Mouse (Mus musculus) myocyte (in vitro differentiated cells): ENCODE data around the gene Igsf3. TPM values are rescaled to one million over a fixed set of nuclear protein-coding genes. Genes with fewer than 3 reads are reported as not detected.

ENCODE experiments used
- H3K27me3 ChIP-seq: one replicate; pipeline ENCODE4 v1.6.1; 2011; ENCODE audit not compliant: control insufficient read depth, insufficient read depth, insufficient read length
- H3K36me3 ChIP-seq: one replicate; pipeline ENCODE4 v1.6.1; 2011; ENCODE audit not compliant: control insufficient read depth, insufficient read depth
- H3K4me2 ChIP-seq: one replicate; pipeline ENCODE4 v1.6.1; 2011; ENCODE audit warnings: low read depth, control low read depth
- H3K4me3 ChIP-seq: one replicate; pipeline ENCODE4 v1.5.1; 2011; ENCODE audit warnings: mild to moderate bottlenecking, control low read depth, moderate library complexity
- H3K79me2 ChIP-seq: one replicate; pipeline ENCODE4 v1.6.1; 2011; ENCODE audit not compliant: control insufficient read depth, insufficient read depth
- H3ac ChIP-seq: one replicate; pipeline ENCODE4 v1.6.1; 2011; ENCODE audit not compliant: control insufficient read depth, insufficient read length
- CEBPB ChIP-seq: IDR thresholded peaks from 2 replicates; pipeline ENCODE4 v1.6.1; 2011; ENCODE audit warnings: mild to moderate bottlenecking, moderate library complexity; ENCODE audit not compliant: poor library complexity, insufficient read depth, severe bottlenecking
- E2F4 ChIP-seq: IDR thresholded peaks from one replicate; pipeline ENCODE4 v1.6.1; 2011; ENCODE audit warnings: mild to moderate bottlenecking, control low read depth, moderate library complexity; ENCODE audit not compliant: insufficient read depth
- MAX ChIP-seq: IDR thresholded peaks from one replicate; pipeline ENCODE4 v1.6.1; 2011; ENCODE audit warnings: low read depth, mild to moderate bottlenecking, control low read depth
- MYOD1 ChIP-seq, 3 experiments: IDR thresholded peaks; one replicate each; pipeline ENCODE4 v1.6.1; 2011; ENCODE audit warnings: control low read depth in 2 of 3, low read depth in 2 of 3, mild to moderate bottlenecking in 2 of 3, moderate library complexity in 1 of 3; ENCODE audit not compliant: insufficient read length in 2 of 3, control insufficient read depth in 1 of 3
- MYOG ChIP-seq, 3 experiments: IDR thresholded peaks; one replicate each; pipeline ENCODE4 v1.6.1; 2011; ENCODE audit warnings: control low read depth in 2 of 3, low read depth in 2 of 3, mild to moderate bottlenecking in 2 of 3; ENCODE audit not compliant: insufficient read length in 2 of 3, control insufficient read depth in 1 of 3, insufficient read depth in 1 of 3
- POLR2A ChIP-seq: IDR thresholded peaks from one replicate; pipeline ENCODE4 v1.6.1; 2011; ENCODE audit warnings: low read depth, mild to moderate bottlenecking, control low read depth, moderate library complexity; ENCODE audit not compliant: insufficient read length
- POLR2AphosphoS2 ChIP-seq: IDR thresholded peaks from one replicate; pipeline ENCODE4 v1.6.1; 2011; ENCODE audit warnings: low read depth, control low read depth; ENCODE audit not compliant: insufficient read length
- REST ChIP-seq: IDR thresholded peaks from one replicate; pipeline ENCODE4 v1.6.1; 2011; ENCODE audit warnings: mild to moderate bottlenecking, control low read depth, moderate library complexity; ENCODE audit not compliant: insufficient read depth, insufficient read length
- SRF ChIP-seq: IDR thresholded peaks from one replicate; pipeline ENCODE4 v1.6.1; 2011; ENCODE audit warnings: low read depth; ENCODE audit not compliant: control insufficient read depth, insufficient read length
- TCF12 ChIP-seq: IDR thresholded peaks from one replicate; pipeline ENCODE4 v1.6.1; 2011; ENCODE audit warnings: mild to moderate bottlenecking, control low read depth; ENCODE audit not compliant: poor library complexity, insufficient read depth, severe bottlenecking
- TCF3 ChIP-seq: IDR thresholded peaks from one replicate; pipeline ENCODE4 v1.6.1; 2011; ENCODE audit warnings: low read depth, control low read depth; ENCODE audit not compliant: insufficient read length
- USF1 ChIP-seq: IDR thresholded peaks from one replicate; pipeline ENCODE4 v1.6.1; 2011; ENCODE audit warnings: low read depth, mild to moderate bottlenecking, control low read depth, moderate library complexity
- polyA plus RNA-seq: library from polyadenylated mRNA; unstranded; fragments of >200 nt; fragmentation: generic; extraction: Trizol; gene quantifications from one replicate; pipeline ENCODE4 v1.2.1, GENCODE M21; 2012; ENCODE audit warnings: missing spikeins

The Igsf3 gene
- polyA plus RNA-seq, 1 experiment, result 8.9 TPM

GRCm38 (mm10) chr3:101469675-101470074 is 92.8 kb downstream of the Igsf3 start:
- Histone ChIP-seq H3K79me2 (no peaks in the 10 kb centered on the region), H3K27me3 (peaks cover 5% of the 10 kb centered on the region), H3K4me2 (no peak overlapping the region), H3ac (no peak overlapping the region), H3K4me3 (no peak overlapping the region), H3K36me3 (no peaks in the 10 kb centered on the region)
- no peak for TF ChIP-seq MAX
- TF ChIP-seq MYOG (IDR thresholded peaks at IDR 0.05; ENCODE audit: control insufficient read depth in 1 of 3, insufficient read depth in 1 of 3, insufficient read length in 2 of 3, low read depth in 2 of 3), result no peak
- TF ChIP-seq REST, result no peak
- no peak for TF ChIP-seq MYOD1 (IDR thresholded peaks at IDR 0.05; ENCODE audit: control insufficient read depth in 1 of 3, insufficient read length in 2 of 3, low read depth in 2 of 3)
- TF ChIP-seq E2F4, result no peak
- no peak for TF ChIP-seq TCF3
- TF ChIP-seq USF1, result no peak
- TF ChIP-seq CEBPB, result no peak
- TF ChIP-seq POLR2AphosphoS2, result no peak
- no peak for TF ChIP-seq SRF
- no peak for TF ChIP-seq POLR2A

GRCm38 (mm10) chr3:101471881-101472280 is 95.0 kb downstream of the Igsf3 start:
- Histone ChIP-seq H3K27me3 (peaks cover 5% of the 10 kb centered on the region), H3K4me3 (no peak overlapping the region), H3K36me3 (no peaks in the 10 kb centered on the region), H3K4me2 (no peak overlapping the region), H3ac (no peak overlapping the region), H3K79me2 (no peaks in the 10 kb centered on the region)
- TF ChIP-seq POLR2A (no peak), MAX (no peak), MYOD1 (IDR thresholded peaks at IDR 0.05; ENCODE audit: control insufficient read depth in 1 of 3, insufficient read length in 2 of 3, low read depth in 2 of 3) (no peak), POLR2AphosphoS2 (no peak), SRF (no peak), E2F4 (no peak), CEBPB (no peak), REST (no peak), USF1 (no peak), MYOG (IDR thresholded peaks at IDR 0.05; ENCODE audit: control insufficient read depth in 1 of 3, insufficient read depth in 1 of 3, insufficient read length in 2 of 3, low read depth in 2 of 3) (no peak), TCF3 (no peak), TCF12 (no peak)

GRCm38 (mm10) chr3:101481951-101482350 is 105.1 kb downstream of the Igsf3 start:
- no peak overlapping the region for H3K4me3 ChIP-seq
- H3K27me3 ChIP-seq, result peaks cover 8% of the 10 kb centered on the region
- H3ac ChIP-seq, result no peak overlapping the region
- no peaks in the 10 kb centered on the region for H3K79me2 ChIP-seq
- H3K4me2 ChIP-seq, result no peak overlapping the region
- TF ChIP-seq MAX, result no peak
- no peak for TF ChIP-seq CEBPB
- TF ChIP-seq MYOD1 (IDR thresholded peaks at IDR 0.05; ENCODE audit: control insufficient read depth in 1 of 3, insufficient read length in 2 of 3, low read depth in 2 of 3), result no peak
- no peak for TF ChIP-seq POLR2A
- no peak for TF ChIP-seq USF1
- TF ChIP-seq POLR2AphosphoS2, result no peak
- TF ChIP-seq REST, result no peak
- H3K36me3 ChIP-seq, result no peaks in the 10 kb centered on the region

- no peaks in the 10 kb centered on the region for H3K79me2 ChIP-seq
- peaks cover 8% of the 10 kb centered on the region for H3K27me3 ChIP-seq
- no peak overlapping the region for H3K4me2 ChIP-seq
- TF ChIP-seq MYOG (IDR thresholded peaks at IDR 0.05; ENCODE audit: control insufficient read depth in 1 of 3, insufficient read depth in 1 of 3, insufficient read length in 2 of 3, low read depth in 2 of 3) (no peak), TCF3 (no peak), REST (no peak), CEBPB (no peak), TCF12 (no peak), POLR2A (no peak), SRF (no peak), USF1 (no peak), MAX (no peak), POLR2AphosphoS2 (no peak), E2F4 (no peak), MYOD1 (IDR thresholded peaks at IDR 0.05; ENCODE audit: control insufficient read depth in 1 of 3, insufficient read length in 2 of 3, low read depth in 2 of 3) (no peak)
- no peak overlapping the region for H3K4me3 ChIP-seq
- H3K36me3 ChIP-seq, result no peaks in the 10 kb centered on the region
- no peak overlapping the region for H3ac ChIP-seq
Observed at GRCm38 (mm10) chr3:101483256-101483983, 106.5 kb downstream of the Igsf3 start.
